Mouse (Mus musculus) liver, embryonic 14 days (tissue): ENCODE data around the gene Srp9. TPM values are rescaled to one million over a fixed set of nuclear protein-coding genes. Genes with fewer than 3 reads are reported as not detected.

Source experiments
- polyA plus RNA-seq: library from polyadenylated mRNA; depleted of rRNA; stranded (reverse); fragments of >200 nt; gene quantifications from 2 replicates; pipeline ENCODE4 v1.2.3, GENCODE M21; 2012; rRNA removed

The Srp9 gene
- polyA plus RNA-seq = 48.7 and 49.1 TPM in 2 replicates

DNA sequence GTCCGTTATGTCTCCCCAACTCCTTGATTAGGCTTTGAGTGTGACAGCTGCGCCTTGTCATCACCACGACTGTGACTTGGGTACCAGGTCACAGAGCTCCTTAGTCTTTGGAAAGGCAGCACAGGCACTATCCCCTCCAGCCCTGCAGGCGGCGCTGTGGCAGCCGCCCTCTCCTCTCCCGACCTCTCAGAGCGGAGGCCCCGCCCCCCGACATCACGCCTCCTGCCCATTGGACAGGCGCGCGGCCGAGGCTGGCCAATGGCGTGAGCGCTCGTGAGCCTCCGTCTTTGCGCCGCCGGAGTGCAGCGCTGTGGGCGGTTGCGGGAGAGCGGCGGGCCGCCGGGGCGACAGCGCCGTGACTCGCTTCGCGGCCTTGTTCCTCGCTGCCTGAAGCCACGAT, at the start of gene Srp9:
TSS of gene Srp9 (plus strand) at position 232 of the 400 bp plus-strand sequence.

DNA sequence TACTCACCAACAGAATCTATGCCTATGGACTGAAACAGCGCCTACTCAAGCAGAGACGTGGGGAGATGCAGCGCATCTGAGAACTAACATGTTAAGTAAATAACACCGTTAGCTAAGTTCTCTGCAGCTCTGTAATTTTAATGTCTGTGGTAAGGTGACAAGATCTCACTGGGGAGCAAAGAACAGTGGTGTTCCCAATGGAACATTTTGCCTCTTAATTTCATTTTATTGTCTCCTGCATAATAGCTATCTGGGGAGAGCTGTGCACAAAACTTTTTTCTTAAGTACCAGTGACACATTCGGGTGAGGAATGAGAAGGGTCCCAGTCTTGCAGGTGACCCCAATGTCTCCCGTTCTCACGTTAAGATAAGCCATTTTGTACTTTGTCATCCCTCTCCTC, 39.8 kb downstream of the Srp9 start, which contains the start of gene Vmn1r1:
TSS of gene Vmn1r1 (minus strand) at position 101 of the 400 bp plus-strand sequence.

Other genes starting within 250 kb of the Srp9 start
- gene Enah, start 104.7 kb upstream of the Srp9 start, polyA plus RNA-seq = 0.93 and 2.1 TPM in 2 replicates
- not detected in 2 replicates for gene Vmn1r1, start 39.7 kb downstream of the Srp9 start, polyA plus RNA-seq
- gene Degs1, start 158.1 kb downstream of the Srp9 start, polyA plus RNA-seq = 29.6 and 33.9 TPM in 2 replicates
- 3.1 and 4.0 TPM in 2 replicates for gene Fbxo28, start 216.9 kb downstream of the Srp9 start, polyA plus RNA-seq